Mouse (Mus musculus): Measurements from ENCODE around the gene Ninj1.

GRCm38 (mm10) chr13:49143323-49143722, 44.0 kb upstream of the Ninj1 start:
- TF ChIP-seq CTCF (IDR thresholded peaks at IDR 0.05; ENCODE audit: low read depth) = no peak
- no peak for TF ChIP-seq EP300 (IDR thresholded peaks at IDR 0.05; ENCODE audit: low read depth)
